In the genomic region with DNA sequence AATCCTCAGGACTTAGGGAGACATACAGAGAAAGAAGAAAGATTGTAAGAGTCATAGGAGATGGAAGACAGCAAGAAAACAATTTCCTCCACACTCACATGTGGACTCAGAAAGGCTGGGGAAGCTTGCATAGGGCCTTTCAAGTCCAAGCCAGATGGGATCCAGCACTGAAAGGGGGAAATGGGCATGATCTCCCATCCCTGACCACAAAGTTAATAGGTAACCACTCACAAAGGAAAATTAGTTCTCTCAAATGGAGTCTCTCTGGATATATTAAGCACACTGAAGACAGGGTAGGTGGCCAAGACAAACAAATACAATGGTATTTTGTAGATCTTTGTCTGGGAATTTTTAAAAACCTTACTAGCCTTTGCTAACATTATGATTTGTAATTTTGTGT, we compare ENCODE assay signal across 21 mouse cellular contexts. TPM values are rescaled to one million over a fixed set of nuclear protein-coding genes. Genes with fewer than 3 reads are reported as not detected.
"Had no signal": no experiment of that assay in that cellular context is flagged by ENCODE, and none has a peak within 500 bp of the region (broad histone marks: within the 10 kb centered on the region; RNA-seq: fewer than 3 reads in every experiment).

No protein-coding gene starts in this region.

- ATAC-seq: intestine, postnatal 0 days; midbrain, embryonic 13.5 days; midbrain, embryonic 16.5 days had no signal

- H3K9me3 ChIP-seq: limb, embryonic 12.5 days; limb, embryonic 15.5 days; liver, embryonic 15.5 days; lung, embryonic 15.5 days; megakaryocyte, embryonic 14.5 days; midbrain, embryonic 10.5 days; midbrain, embryonic 13.5 days; neural tube, embryonic 13.5 days; stomach, embryonic 15.5 days had no signal

- H3K36me3 ChIP-seq: stomach, embryonic 15.5 days had no signal

- H3K27me3 ChIP-seq: liver, embryonic 15.5 days; lung, embryonic 15.5 days; midbrain, embryonic 13.5 days; neural tube, embryonic 13.5 days; stomach, embryonic 15.5 days had no signal

- H3K4me3 ChIP-seq: limb, embryonic 12.5 days; limb, embryonic 15.5 days; liver, embryonic 15.5 days; lung, embryonic 15.5 days; megakaryocyte, embryonic 14.5 days; midbrain, embryonic 10.5 days; midbrain, embryonic 13.5 days; myocyte; neural tube, embryonic 13.5 days; stomach, embryonic 15.5 days had no signal

- H3K27ac ChIP-seq: limb, embryonic 12.5 days; limb, embryonic 15.5 days; liver, embryonic 15.5 days; lung, embryonic 15.5 days; midbrain, embryonic 10.5 days; midbrain, embryonic 13.5 days; neural tube, embryonic 13.5 days; stomach, embryonic 15.5 days had no signal

- H3K4me2 ChIP-seq: limb, embryonic 12.5 days; limb, embryonic 15.5 days; liver, embryonic 11.5 days; liver, embryonic 15.5 days; lung, embryonic 15.5 days; midbrain, embryonic 13.5 days; neural tube, embryonic 13.5 days; stomach, embryonic 15.5 days had no signal

- DNase-seq: left cerebral cortex, postnatal 4 days; lung, adult 18-20 months; lung, postnatal 10 days; lung, postnatal 36 days; retina, postnatal 1 day; right cerebral cortex, postnatal 25 days; spleen, adult 18-20 months; thymus, postnatal 25 days had no signal

- H3K9ac ChIP-seq: limb, embryonic 12.5 days; limb, embryonic 15.5 days; liver, embryonic 15.5 days; lung, embryonic 15.5 days; midbrain, embryonic 13.5 days; neural tube, embryonic 13.5 days; stomach, embryonic 15.5 days had no signal

- H3K4me1 ChIP-seq: limb, embryonic 12.5 days; limb, embryonic 15.5 days; lung, embryonic 15.5 days; megakaryocyte, embryonic 14.5 days; midbrain, embryonic 10.5 days; stomach, embryonic 15.5 days had no signal

RNA-seq across cellular contexts. Expression of gene Alas2, which starts 34.7 kb away (rescaled TPM):
- polyA plus RNA-seq: myocyte had no signal
